Mouse (Mus musculus): ENCODE measurements at regions not wholly inside any gene's neighbourhood (a gene's known extent, or its start where the extent isn't known, plus 50 kb on each side); places are given as distances from the start of the nearest gene placed in this dataset.

DNA sequence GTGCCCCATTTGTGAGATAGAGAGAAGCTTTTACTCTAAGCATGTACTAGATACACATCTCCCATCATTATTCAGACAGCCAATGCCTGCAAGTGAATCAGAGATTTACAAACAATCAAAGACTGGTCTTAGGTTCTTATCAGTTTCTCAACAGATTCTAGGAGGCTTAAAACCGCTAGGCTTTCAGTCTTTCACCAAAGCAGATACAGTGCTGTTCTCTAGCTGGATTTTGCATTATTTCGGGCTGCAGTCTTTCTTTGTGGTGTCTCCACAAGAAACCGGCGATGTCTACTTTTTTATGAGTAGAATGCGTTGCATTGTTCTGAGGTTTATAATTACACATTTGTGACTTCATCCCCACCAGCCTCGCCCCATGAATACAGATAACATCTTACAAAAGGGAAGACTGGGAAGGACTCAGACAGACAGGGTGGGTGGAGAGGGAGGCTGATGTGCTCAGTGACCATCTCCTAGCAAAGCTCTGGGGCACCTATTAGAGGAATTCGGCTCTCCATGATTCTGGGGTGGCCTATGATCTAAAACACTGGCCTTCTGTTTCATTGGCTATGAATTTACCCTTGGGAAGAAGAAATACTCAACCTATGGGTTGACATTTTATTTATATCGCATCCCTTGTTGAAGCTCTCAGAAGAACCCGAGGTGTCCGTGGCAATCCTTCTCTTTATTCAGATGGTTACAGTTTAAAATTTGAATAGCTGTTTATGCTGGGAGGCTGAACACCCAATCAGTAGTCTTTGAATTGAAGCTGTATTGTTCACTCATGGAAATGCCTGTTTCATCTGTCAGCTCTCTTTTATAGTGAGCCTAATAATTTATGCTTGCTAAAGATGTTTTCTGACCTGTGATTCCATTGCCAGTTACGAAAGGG is 343.8 kb downstream of the Tmem161b start:
- DNase-seq (ENCODE audit: low spot score) = no peak

DNA sequence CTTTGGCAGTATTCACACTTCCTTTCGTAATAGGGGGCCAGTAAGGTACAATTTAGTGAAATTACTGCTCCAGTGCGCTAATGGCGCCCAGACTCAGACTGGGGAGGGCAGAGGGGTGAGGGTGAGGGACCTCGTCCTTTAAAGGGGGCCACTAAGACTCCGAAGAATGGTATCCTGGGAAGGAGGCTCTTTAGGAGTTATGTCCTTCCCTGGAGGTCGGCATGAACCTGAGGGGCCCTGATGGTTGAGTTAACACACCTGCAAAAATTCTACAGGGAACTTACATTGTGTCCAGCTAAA is 344.4 kb downstream of the Tmem161b start:
- no peak for DNase-seq (ENCODE audit: low spot score)

DNA sequence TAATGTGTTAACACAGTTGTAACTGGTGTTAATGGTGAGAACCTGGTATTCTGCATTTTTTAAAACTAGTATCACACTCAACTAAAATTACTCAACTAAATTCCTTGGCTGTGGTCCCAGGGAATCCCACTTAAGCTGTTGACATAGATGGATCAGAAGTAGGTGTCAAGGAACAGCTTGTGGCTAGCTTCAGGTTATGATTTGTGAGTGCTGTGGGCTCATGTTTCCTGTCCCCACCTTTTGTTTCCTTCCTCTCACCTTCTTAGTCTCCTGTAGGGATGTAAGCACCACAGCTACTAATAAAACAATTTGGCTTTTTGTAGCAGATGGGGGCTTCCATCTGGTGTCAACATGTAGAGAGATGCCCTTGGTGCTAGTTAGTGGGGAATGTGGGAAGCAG is 347.3 kb downstream of the Tmem161b start:
- no peak for DNase-seq (ENCODE audit: low spot score)

DNA sequence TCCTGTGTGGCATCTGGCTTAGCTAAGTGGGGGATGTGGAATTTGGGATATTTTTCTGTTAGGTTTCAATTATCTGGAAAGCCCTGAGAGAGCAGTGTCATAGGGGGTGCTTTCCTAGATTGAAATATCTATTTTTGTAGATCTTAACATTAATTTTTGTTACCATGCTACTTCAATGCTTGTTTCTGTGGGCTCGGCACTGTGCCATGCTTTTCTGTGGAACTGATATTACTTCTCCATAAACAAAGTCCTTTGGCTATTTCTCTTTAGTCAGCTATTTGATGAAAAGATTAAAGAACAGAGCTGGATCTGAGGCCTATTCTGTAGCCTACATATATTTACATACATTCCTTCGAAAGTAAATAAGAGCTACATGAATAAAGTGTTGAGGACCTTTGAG is 348.1 kb downstream of the Tmem161b start:
- no peak for DNase-seq (ENCODE audit: low spot score)

DNA sequence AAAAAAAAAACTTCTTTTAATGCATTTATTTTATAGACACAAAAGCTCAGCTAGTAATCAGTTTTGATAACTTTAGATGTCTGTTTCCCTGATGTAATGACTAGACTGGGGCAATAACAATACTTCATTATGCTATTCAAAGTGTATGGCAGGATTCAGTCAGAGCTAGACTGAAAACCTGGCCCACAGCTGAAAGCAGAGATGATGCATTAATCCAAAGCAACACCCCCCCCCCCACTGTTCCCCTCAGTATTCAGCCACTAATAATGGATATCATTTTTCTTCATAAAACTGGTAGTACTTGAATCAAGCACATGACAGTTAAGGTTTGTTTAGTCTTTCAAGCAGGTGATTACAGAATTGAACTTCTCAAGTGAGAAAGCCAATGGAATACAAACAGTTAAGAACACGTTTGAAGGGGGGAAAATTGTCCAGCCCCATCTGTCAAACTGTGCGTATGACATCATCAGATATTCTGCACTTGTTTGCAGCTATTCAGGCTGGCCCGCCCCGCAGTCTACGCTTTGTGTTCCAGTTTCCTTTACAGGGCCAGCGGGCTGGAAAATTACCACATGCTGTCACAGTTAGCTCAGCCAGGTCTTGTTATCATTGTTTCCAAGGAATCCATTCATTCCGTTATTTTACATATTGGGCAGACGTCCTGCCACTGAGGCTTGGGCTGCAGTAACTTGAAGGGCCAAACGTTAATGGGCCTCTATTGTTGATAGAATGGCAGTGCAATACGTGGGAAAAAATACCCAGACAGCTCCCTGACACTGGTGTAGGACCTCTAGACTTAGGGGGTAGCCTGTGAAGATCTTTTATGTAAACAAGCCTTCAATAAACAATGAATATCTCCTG is 349.1 kb downstream of the Tmem161b start:
- DNase-seq (ENCODE audit: low spot score) = no peak

DNA sequence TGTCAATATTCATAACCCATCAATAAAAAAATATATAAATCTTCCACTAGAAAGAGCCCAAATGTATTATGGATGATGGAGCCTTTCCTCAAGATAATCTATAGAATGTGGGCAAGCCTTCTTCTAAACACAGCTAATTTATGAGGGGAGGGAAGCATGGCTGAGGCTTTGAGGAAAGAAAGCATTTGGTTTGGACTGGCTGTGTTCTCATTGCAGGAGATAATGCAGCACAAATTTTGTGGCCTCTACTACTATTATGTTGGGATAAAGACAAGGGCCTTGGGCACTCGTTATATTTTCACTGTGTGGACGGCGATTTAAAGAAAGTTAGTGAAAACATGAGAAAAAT is 349.7 kb downstream of the Tmem161b start:
- no peak for DNase-seq (ENCODE audit: low spot score)

DNA sequence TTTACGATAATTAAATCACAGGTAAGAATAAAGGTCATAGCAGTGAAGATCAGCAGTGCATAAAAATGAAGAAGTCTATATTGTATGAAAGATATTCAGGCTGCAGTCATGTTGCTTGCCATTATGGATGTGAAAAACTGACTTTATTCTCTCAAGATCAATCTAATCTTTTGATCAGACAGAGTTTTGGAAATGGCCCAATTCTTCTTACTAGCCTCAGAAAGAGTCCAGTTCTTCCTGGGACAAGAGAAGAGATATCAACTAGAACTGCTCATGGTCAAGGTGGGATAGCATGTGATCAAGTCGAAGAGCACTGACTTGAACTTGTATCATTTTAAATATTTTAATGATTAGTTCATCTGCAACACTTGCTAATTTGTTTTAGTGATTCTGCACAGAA is 350.1 kb downstream of the Tmem161b start:
- no peak for DNase-seq (ENCODE audit: low spot score)

DNA sequence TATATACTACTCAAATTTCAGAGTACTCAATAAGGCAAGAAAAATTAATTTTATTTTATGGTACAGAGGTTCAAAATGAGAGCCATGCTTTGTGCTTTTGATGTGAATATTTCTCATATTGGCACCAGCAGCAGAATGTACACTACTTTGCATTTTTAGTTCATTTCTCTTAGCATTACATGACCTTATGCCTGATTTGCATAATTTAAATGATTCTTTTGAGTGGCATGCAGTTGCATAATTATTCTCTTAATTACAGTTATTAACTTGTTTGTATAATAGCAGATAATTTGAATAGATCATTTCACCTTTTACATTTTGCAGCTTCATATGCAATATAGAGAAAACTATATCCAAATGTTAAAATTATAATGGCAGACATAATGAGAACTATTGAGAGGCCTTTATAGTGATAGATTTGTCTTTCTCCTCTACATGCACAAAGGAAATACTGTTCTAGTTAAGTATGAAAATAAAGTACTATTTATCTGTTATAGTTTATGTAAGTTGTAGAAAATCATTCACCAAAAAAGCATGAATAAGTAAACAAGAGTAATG is 374.6 kb downstream of the Tmem161b start:
- no peak for DNase-seq (ENCODE audit: low spot score)

DNA sequence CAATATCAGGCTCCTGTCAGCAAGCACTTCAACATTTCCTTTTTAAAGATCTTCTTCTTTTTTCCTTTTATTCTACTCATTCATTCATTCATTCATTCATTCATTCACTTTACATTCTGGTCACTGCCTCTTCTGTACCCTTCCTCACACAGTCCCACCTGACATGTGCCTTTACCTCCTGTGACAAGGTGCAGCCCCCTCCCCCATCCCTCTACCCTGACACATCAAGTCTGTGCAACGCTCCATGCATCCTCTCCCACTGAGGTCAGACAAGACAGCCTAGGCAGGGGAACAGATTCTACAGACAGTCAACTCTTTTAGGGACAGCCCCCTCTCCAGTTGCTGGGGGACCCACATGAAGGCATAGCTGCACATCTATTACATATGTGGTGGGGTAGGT is 380.5 kb downstream of the Tmem161b start:
- no peak for DNase-seq (ENCODE audit: low spot score)

DNA sequence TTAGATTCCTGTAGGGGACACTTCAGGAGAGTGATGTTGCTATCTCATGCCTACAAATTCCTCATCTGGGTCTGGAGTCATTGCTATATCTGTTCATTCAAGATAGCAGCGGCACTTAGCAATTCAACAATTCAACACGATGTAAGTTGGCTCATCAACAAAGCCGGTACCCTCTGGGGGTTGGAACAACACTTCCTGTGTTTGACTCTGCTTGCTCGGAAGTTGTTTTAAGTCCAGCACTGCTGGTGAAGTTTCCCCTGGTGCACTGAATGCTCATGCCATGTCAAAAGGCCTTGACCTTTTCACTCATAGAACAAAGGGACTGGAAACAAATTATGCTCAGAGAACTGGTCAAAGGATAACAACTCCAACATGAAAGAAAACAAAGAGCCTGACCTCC is 390.4 kb downstream of the Tmem161b start:
- peak; percentile 29 for DNase-seq (ENCODE audit: low spot score)

DNA sequence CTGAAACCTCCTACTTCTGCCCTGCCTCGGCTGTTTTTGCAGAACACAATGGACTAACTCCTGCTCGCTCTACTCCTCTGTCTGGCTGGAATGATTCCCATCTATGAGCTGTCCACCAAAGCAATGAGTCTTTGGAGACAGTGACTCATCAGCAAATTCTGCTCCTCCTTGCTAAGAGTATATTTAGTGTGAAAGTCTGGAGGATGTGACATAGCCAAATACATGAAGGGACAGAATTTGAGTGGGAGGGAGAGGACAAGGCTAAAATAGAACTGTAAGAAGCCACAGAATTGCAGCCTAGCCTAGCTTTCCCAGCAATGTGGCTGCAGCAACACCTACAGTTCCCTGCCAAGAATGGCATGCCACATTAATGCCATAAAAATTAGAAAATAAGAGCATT is 390.9 kb downstream of the Tmem161b start:
- DNase-seq (ENCODE audit: low spot score) = no peak

DNA sequence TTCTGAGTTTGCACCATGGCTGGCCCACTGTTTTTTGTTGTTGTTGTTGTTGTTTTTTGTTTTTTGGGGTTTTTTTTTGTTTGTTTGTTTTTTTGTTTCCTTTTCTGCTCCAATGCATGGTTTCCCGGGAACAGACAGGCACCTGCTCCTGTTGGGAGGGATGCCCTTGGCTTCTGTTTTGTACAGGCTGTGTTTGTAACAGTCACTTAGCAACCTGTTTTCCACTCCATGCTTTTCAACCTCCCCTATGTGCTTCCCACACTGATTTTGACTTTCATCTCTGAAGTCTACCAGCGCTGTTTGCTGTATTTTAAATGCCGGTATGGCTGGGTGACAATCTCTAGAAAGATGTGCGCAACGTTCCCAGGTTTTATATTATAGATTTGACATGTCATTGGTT is 402.6 kb downstream of the Tmem161b start:
- no peak for DNase-seq (ENCODE audit: low spot score)

DNA sequence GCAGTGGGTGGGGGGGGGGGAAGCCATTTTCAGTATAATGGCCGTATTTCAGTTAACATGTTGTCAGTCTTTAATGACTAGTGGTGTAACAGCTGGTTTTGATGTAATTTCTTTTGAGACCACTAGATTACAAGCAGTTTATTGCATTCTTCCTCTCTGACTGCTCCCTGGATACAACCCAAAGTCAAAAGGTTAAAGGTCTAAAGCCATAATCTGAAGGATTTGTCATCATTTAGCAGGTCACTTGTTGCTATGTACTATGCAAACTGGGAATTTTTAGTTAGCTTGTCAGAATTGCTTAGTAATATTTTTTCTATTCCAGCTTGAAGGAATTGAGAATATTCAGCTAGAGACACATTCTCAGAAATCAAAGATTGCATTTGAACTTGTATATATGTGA is 403.4 kb downstream of the Tmem161b start:
- no peak for DNase-seq (ENCODE audit: low spot score)

DNA sequence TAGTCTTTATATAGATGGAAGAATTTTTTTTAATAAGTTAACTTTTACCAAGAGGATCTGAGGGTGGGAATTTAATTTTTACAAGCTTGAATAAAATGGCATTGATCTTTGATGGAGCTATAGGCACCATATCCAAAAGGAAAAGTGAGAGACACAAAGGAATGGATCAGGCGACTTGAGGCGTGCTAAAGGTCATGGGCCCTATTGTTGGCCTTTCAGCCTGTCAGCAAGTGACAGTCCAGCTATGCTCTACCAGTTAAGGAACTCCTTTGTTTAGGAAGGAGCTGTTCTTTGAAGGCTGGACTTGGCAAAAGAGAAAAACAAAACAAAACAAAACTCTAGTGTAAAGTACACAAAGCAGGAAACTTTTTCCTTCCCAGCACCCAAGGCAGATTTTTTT is 403.8 kb downstream of the Tmem161b start:
- no peak for DNase-seq (ENCODE audit: low spot score)

DNA sequence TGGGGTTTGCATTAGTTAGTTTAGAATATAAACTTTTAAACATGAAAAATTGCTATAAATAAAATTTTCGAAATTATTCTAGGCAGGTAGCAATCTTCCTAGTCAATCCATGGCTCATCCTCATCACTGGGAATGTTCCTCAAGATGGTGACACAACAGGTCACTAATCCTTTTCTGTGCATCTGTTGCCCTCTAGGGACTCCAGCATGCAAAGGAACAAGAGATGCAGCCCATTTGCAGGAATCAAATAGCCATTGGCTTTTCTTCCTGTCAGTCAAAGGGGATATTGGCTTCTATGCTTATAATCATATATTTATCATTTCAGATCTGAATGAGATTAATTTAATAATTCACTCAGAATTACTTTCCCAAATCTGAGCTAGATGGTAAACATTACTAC is 404.3 kb downstream of the Tmem161b start:
- DNase-seq (ENCODE audit: low spot score) = no peak

DNA sequence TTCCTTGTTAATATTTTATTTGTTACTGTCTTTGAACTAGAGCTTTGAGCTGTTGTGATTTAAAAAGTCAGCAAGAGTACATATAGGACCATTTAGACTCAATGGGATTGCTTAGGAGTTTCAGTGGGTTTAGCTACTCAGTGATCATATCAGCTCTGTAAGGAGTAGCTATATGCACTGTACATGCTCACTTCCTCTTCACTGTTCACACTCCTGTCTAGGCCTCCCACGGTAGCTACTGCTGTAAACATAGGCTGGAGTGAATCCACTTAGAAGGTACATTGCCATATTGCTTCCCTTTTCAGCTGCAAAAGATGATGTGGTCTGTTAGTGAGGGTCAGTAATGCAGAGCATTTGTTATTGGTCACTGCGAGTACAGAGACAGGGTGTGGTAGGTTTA is 408.6 kb downstream of the Tmem161b start:
- no peak for DNase-seq (ENCODE audit: low spot score)

DNA sequence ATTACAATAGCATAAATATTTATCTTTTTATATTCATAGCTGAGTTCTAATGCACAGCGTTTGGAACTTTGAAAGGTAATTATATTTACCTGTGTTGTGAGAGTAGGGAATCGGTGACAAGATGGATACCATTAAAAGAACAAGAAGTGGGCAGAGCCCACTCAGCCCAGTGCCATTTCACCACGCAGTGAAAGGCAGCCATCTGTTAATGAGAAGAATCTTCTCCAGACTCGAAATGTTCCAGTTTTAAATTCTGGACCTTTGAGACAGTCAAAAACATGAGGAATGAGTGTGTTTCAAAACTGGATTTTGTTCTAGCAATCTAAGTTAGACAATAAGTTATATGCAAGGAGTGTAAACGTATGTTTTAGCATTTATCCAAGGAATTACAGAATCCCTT is 410.4 kb downstream of the Tmem161b start:
- DNase-seq (ENCODE audit: low spot score) = no peak

DNA sequence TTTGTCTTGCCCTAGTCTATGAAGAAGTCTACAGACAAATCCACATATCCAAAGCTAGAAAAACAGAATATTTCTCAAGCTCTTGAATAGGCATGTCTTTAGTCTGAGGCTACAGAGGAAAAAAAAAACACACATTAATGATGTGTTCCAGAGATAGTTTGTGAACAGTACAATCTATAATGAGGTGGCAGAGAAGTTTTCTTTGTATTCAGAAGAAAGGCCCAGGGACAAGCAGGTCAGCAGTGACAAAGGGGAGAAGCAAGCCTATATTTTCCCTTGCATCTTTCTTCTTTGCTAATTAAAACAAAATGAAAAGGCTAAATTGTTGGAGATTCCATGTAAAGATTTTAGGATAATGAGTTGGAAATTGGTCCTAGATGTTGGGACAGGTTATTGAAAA is 414.7 kb downstream of the Tmem161b start:
- DNase-seq (ENCODE audit: low spot score) = no peak

DNA sequence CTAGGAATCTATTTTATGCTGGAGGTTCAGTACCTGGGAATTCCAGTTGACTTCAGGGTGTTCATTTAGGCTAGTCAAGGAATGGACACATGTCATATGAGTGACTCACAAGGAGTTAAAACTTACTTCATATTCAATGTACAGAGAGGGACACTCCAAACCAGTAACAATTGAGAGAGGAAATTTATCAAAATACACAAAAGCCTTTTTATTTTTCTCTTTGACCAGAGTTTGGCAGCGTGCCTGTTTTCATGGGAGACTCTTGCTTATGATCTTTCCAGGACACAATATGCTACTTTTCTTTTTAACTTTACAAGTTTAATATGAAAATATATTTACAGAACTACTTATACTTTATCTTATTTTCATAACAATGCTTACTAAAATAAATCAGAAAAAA is 415.5 kb downstream of the Tmem161b start:
- DNase-seq (ENCODE audit: low spot score) = no peak

DNA sequence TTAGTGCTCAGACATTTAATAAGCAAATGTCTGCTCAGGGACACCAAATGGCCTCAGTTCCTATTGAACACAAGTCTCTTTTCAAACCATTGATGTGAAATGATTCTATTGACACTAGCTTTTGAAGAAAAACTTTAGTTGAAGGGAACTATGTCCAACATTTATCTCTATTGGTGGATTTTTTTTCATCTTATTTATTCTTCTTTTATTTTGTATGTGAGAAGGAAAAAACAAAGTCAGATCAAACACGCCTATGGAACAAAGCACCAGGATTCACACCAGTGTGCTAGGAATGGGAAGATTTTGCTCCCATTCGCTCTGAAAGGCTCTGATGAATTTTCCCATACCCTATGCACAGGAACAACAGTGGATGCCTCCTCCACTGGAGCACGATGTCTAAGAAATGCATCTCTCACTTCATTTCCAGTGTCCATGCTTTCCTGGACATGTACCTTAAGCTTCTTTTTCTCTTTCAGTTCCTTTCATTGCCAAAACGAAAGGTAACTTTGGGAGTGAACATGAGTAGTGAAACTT is 416.4 kb downstream of the Tmem161b start:
- no peak for DNase-seq (ENCODE audit: low spot score)

DNA sequence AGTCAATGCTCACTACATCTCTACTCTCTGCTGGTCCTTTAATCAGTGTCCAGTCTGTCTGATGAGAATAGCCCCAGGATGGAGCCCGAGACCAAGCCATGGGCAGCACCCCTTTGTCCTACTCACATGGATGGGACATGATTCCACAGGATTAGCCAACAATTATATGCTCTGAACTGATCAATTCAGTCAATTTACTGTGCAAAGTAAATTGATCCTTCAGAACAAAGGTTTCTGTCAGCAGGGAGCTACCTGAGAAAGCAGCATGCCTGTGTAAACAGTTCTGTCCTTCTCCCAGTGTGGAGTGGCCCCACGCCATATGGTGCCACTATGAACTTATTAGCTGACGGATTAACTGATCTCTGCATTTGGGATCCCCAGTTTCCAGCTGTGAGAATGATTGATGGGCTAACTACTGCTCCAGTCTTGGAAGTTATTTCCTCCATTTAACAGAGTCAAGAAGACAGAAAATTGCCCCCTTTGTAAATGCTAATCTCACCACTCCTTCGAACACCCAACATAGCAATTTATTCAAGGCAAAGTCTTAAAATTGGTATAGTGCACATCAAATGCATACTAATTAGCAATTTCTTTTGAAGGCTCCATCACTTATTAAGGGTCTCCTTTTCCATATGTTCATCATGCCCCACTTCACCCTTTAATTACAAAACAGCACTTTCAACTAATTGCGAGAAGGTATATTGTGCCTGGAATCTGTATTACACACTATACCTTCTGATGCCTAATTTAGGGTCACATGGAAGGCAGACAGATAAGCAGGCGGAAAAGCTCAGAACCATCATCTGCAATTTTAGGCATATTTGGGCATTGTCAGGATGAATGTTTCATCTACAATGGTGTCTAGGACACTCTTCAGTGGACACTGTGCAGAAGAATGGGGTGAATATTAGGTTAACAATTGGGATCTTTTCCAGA is 417.3 kb downstream of the Tmem161b start:
- no peak for DNase-seq (ENCODE audit: low spot score)

DNA sequence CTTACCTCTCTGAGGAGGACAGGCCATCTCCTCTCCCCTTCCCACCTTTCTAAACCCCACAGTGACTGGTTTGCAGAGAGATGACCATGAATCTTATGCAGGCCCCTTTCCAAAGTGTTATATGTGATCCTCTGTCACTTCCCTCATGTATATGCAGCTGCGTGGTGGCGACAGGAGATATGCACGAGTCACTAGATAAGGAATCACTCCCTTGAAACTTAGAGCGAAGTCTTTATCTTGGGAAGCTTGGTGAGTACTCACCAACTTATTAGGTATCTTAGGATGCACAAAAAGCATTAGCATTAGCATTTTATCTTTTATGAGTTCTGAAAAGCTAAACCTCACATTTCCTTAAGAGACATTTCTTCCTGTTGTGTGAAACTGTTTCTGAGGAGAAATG is 421.9 kb downstream of the Tmem161b start:
- DNase-seq (ENCODE audit: low spot score) = no peak

Data from T-cell, adult 2 months (primary cell).